Mouse (Mus musculus) hindbrain, postnatal 0 days (tissue): ENCODE results near the gene Il17a. TPM values are rescaled to one million over a fixed set of nuclear protein-coding genes. Genes with fewer than 3 reads are reported as not detected.
"Not testable (repeated sequence)": the region's sequence is repeated elsewhere in the genome, so short reads cannot be mapped to it uniquely, and the experiment has no call there.

ENCODE experiments used
- ATAC-seq: fragments of 200-750 bp; cut with Nextera tagmentation; 2 replicates; pipeline ENCODE4 v1.8.0; 2017; ENCODE audit warnings: mild to moderate bottlenecking, moderate TSS enrichment, moderate library complexity
- DNase-seq: peaks from one replicate; pipeline ENCODE4 v3.0.0-alpha.2; 2015; ENCODE audit warnings: low spot score
- H3K27ac ChIP-seq: fragments of 300-500 bp; sonication (generic); 2 replicates; pipeline ENCODE4 v1.5.1; 2014; ENCODE audit warnings: mild to moderate bottlenecking
- H3K27me3 ChIP-seq: fragments of 300-500 bp; sonication (generic); 2 replicates; pipeline ENCODE4 v1.6.1; 2014; ENCODE audit warnings: low read length, mixed read lengths; ENCODE audit not compliant: insufficient read depth
- H3K36me3 ChIP-seq: fragments of 300-500 bp; sonication (generic); 2 replicates; pipeline ENCODE4 v1.6.1; 2014; ENCODE audit warnings: low read length, mixed read lengths; ENCODE audit not compliant: insufficient read depth
- H3K4me1 ChIP-seq: fragments of 300-500 bp; sonication (generic); 2 replicates; pipeline ENCODE4 v1.6.1; 2014; ENCODE audit warnings: antibody characterized with exemption, low read length, mixed read lengths; ENCODE audit not compliant: insufficient read depth
- H3K4me2 ChIP-seq: fragments of 300-500 bp; sonication (generic); 2 replicates; pipeline ENCODE4 v1.6.1; 2014; ENCODE audit warnings: low read depth, mild to moderate bottlenecking, low read length, moderate library complexity, mixed read lengths
- H3K4me3 ChIP-seq: fragments of 300-500 bp; sonication (generic); 2 replicates; pipeline ENCODE4 v1.5.1; 2014; ENCODE audit warnings: low read length
- H3K9ac ChIP-seq: fragments of 300-500 bp; sonication (generic); replicated peaks from 2 replicates; pipeline ENCODE4 v1.6.1; 2014; ENCODE audit warnings: mild to moderate bottlenecking, low read length, moderate library complexity, mixed read lengths
- H3K9me3 ChIP-seq: fragments of 300-500 bp; sonication (generic); 2 replicates; pipeline ENCODE4 v1.6.1; 2016; ENCODE audit warnings: low read length, mixed read lengths
- CTCF ChIP-seq: IDR thresholded peaks from 2 replicates; pipeline ENCODE4 v1.5.1; 2016; ENCODE audit warnings: antibody characterized with exemption, control low read depth, low read depth
- WGBS: fragments of 180-500 bp; shearing (Covaris S2); extraction: QIAGEN DNeasy Blood & Tissue Kit; methylation state at CpG from one replicate; pipeline ENCODE4 v1.1.7; 2014; 5-methylcytosine and 5-hydroxymethylcytosine counted together
- microRNA counts: library from miRNA; unstranded; fragments of <30 nt; microRNA quantifications from one replicate; lab custom pipeline; 2015
- microRNA-seq, 2 experiments: library from miRNA; unstranded; fragments of <30 nt; microRNA quantifications; one replicate each; pipeline ENCODE4; 2016
- polyA plus RNA-seq: library from polyadenylated mRNA; unstranded; fragments of >200 nt; fragmentation: Nextera tagmentation; extraction: Ambion mirVana; gene quantifications from 2 replicates; pipeline ENCODE4 v1.2.1, GENCODE M21; 2015
- total RNA-seq: library from RNA; depleted of rRNA; stranded (reverse); fragments of >200 nt; gene quantifications from 2 replicates; pipeline ENCODE4 v1.2.3, GENCODE M21; 2014; rRNA removed

Il17a gene
- total and polyA plus RNA-seq, 2 experiments from 2014 or later = not detected

- TF ChIP-seq CTCF = no peak
- Histone ChIP-seq H3K36me3 (no peaks in the 10 kb centered on the region), H3K4me2 (no peak overlapping the region), H3K27me3 (no peaks in the 10 kb centered on the region), H3K9ac (no peak overlapping the region), H3K4me3 (no peak overlapping the region), H3K9me3 (no peaks in the 10 kb centered on the region), H3K4me1 (no peaks in the 10 kb centered on the region), H3K27ac (no peak overlapping the region)
- DNase-seq = no peak
- WGBS = 97% methylated on average over 3 of the region's 3 CpGs
- ATAC-seq = no peak
Observed at GRCm38 (mm10) chr1:20757586-20757985, 26.9 kb downstream of the Il17a start.

- no peak overlapping the region for H3K4me2 ChIP-seq
- no peak overlapping the region for H3K27ac ChIP-seq
- no peak for DNase-seq
- H3K4me3 ChIP-seq = no peak overlapping the region
- 87% methylated on average over 10 of the region's 10 CpGs for WGBS
- no peak overlapping the region for H3K9ac ChIP-seq
- no peaks in the 10 kb centered on the region for H3K27me3 ChIP-seq
- ATAC-seq = no peak
- H3K36me3 ChIP-seq = no peaks in the 10 kb centered on the region
- H3K4me1 ChIP-seq = no peaks in the 10 kb centered on the region
- TF ChIP-seq CTCF = no peak
- no peaks in the 10 kb centered on the region for H3K9me3 ChIP-seq
Observed at GRCm38 (mm10) chr1:20759799-20760198, 29.1 kb downstream of the Il17a start.

GRCm38 (mm10) chr1:20760331-20760730 lies 29.6 kb downstream of the Il17a start:
- no peak for TF ChIP-seq CTCF
- Histone ChIP-seq H3K9me3 (no peaks in the 10 kb centered on the region), H3K4me1 (no peaks in the 10 kb centered on the region), H3K9ac (no peak overlapping the region), H3K4me3 (no peak overlapping the region), H3K36me3 (no peaks in the 10 kb centered on the region), H3K4me2 (no peak overlapping the region), H3K27me3 (no peaks in the 10 kb centered on the region), H3K27ac (no peak overlapping the region)
- 89% methylated on average over 5 of the region's 5 CpGs for WGBS
- ATAC-seq (no peak), DNase-seq (no peak)

- DNase-seq (no peak), ATAC-seq (no peak)
- Histone ChIP-seq H3K9me3 (no peaks in the 10 kb centered on the region), H3K9ac (no peak overlapping the region), H3K36me3 (no peaks in the 10 kb centered on the region), H3K27ac (no peak overlapping the region), H3K4me3 (no peak overlapping the region), H3K4me1 (no peaks in the 10 kb centered on the region), H3K4me2 (no peak overlapping the region), H3K27me3 (no peaks in the 10 kb centered on the region)
- TF ChIP-seq CTCF = no peak
- WGBS = 41% methylated on average over 4 of the region's 4 CpGs
Observed at GRCm38 (mm10) chr1:20761411-20761810, 30.7 kb downstream of the Il17a start.

GRCm38 (mm10) chr1:20766526-20766925 lies 35.8 kb downstream of the Il17a start:
- no peak overlapping the region for H3K9ac ChIP-seq
- H3K4me2 ChIP-seq = no peak overlapping the region
- H3K27me3 ChIP-seq = no peaks in the 10 kb centered on the region
- DNase-seq (no peak), ATAC-seq (no peak)
- H3K36me3 ChIP-seq = no peaks in the 10 kb centered on the region
- H3K27ac ChIP-seq = no peak overlapping the region
- H3K4me1 ChIP-seq = no peaks in the 10 kb centered on the region
- TF ChIP-seq CTCF = no peak
- H3K9me3 ChIP-seq = no peaks in the 10 kb centered on the region
- WGBS = 85% methylated on average over 6 of the region's 6 CpGs
- no peak overlapping the region for H3K4me3 ChIP-seq

GRCm38 (mm10) chr1:20774026-20774730 lies 43.5 kb downstream of the Il17a start:
- not testable (repeated sequence) for H3K36me3 ChIP-seq, H3K27me3 ChIP-seq, DNase-seq, H3K4me3 ChIP-seq, H3K27ac ChIP-seq, H3K9ac ChIP-seq, H3K4me1 ChIP-seq, H3K4me2 ChIP-seq, H3K9me3 ChIP-seq, ATAC-seq
- 86% methylated on average over 4 of the region's 4 CpGs for WGBS

- 83% methylated on average over 2 of the region's 2 CpGs for WGBS
Observed at GRCm38 (mm10) chr1:20778366-20778765, 47.7 kb downstream of the Il17a start.

More at GRCm38 (mm10) chr1:20778366-20778765, 47.7 kb downstream of the Il17a start:
- no peak overlapping the region for H3K27ac ChIP-seq
- TF ChIP-seq CTCF = no peak
- no peak overlapping the region for H3K9ac ChIP-seq
- H3K4me1 ChIP-seq = no peaks in the 10 kb centered on the region
- H3K36me3 ChIP-seq = no peaks in the 10 kb centered on the region
- no peak for DNase-seq
- no peak for ATAC-seq
- no peak overlapping the region for H3K4me3 ChIP-seq
- no peak overlapping the region for H3K4me2 ChIP-seq
- H3K27me3 ChIP-seq = no peaks in the 10 kb centered on the region
- no peaks in the 10 kb centered on the region for H3K9me3 ChIP-seq

MicroRNA genes within 50 kb of the gene (microRNA counts, 519-probe panel; counts per million panel counts)
- microRNA mmu-miR-133b (lab: Ali Mortazavi, UCI) = not detected

Small RNA genes lying within 50 kb of the gene (microRNA-seq; reads per million reads assigned to microRNA genes)
- 1.8 to 2.8 reads per million in 2 experiments for gene Mir133b

Other genes starting within 250 kb of the Il17a start
- gene Pkhd1, start 112.8 kb upstream of the Il17a start, total RNA-seq = 0.14 TPM in 1 of 2 replicates, not detected in the other
- 0.09 TPM in 1 of 2 replicates, not detected in the other for gene Pkhd1, start 112.8 kb upstream of the Il17a start, polyA plus RNA-seq
- not detected in 2 replicates for gene Il17f, start 59.7 kb downstream of the Il17a start, total RNA-seq
- gene Il17f, start 59.7 kb downstream of the Il17a start, polyA plus RNA-seq = 0.19 TPM in 1 of 2 replicates, not detected in the other
- gene Mcm3, start 89.4 kb downstream of the Il17a start, total RNA-seq = 23.1 and 39.9 TPM in 2 replicates
- 17.4 and 18.1 TPM in 2 replicates for gene Mcm3, start 89.4 kb downstream of the Il17a start, polyA plus RNA-seq
- 187 and 212 TPM in 2 replicates for gene Paqr8, start 159.7 kb downstream of the Il17a start, total RNA-seq
- 47.8 and 51.6 TPM in 2 replicates for gene Paqr8, start 159.7 kb downstream of the Il17a start, polyA plus RNA-seq
- 2.7 and 8.1 TPM in 2 replicates for gene Efhc1, start 220.7 kb downstream of the Il17a start, total RNA-seq
- 3.4 and 3.9 TPM in 2 replicates for gene Efhc1, start 220.7 kb downstream of the Il17a start, polyA plus RNA-seq